Mouse (Mus musculus) Patski (cell line): ENCODE measurements at regions not wholly inside any gene's neighbourhood (a gene's known extent, or its start where the extent isn't known, plus 50 kb on each side); places are given as distances from the start of the nearest gene placed in this dataset.

Experiments
- ATAC-seq: fragments of 100-300 bp; one replicate; pipeline ENCODE4 v1.8.0; 2021
- CTCF ChIA-PET: fragments of 350-600 bp; sonication (Branson Sonifier 250); formaldehyde crosslinking; loops from one replicate; lab custom pipeline; 2022; ENCODE audit warnings: inconsistent platforms; lab: Charles Lee
- POLR2A ChIA-PET: fragments of 350-600 bp; sonication (Branson Sonifier 250); formaldehyde crosslinking; loops from one replicate; lab custom pipeline; 2022; ENCODE audit warnings: antibody characterized with exemption, inconsistent platforms; lab: Charles Lee
- DNase-seq: peaks from one replicate; pipeline ENCODE4 v3.0.0-alpha.2; 2011; ENCODE audit warnings: low read depth, low spot score
- H3K27me3 ChIP-seq: fragments of 371-371 bp; one replicate; pipeline ENCODE4 v1.5.1; 2021
- CTCF ChIP-seq: fragments of 100-300 bp; IDR thresholded peaks from one replicate; pipeline ENCODE4 v1.5.1; 2021
- in situ Hi-C: fragments of 300-500 bp; cut with MboI; formaldehyde crosslinking; loops from 3 replicates; pipeline ENCODE4 v1.11.1; 2018; ENCODE audit warnings: low pct_unique_long_range_greater_than_20kb, mixed read lengths

DNA sequence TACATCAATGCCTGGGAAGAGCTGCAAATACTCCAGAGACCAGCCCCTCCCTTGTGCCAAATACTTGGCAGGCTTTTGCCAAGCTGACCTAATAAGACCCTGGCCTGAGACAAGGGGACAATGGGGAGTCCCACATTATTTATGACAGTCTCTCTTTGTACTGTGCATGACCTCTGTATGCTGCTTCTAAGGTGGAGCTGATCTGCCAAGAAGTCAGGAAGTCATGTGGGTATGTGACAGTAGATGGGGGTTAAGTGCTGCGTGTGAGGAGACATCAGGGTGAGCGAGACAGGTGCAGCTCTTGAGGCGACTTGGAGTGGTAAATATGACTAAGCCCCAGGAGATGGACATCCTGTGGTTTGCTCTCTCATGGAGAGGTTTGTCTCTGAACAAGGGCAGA is 209.1 kb downstream of the 1500009L16Rik start:
- H3K27me3 ChIP-seq, result no peaks in the 10 kb centered on the region
- in situ Hi-C loops, result no loop called here
- TF ChIP-seq CTCF, result no peak
- POLR2A ChIA-PET, result no interaction called here
- CTCF ChIA-PET, result no interaction called here
- DNase-seq (no peak), ATAC-seq (no peak)

DNA sequence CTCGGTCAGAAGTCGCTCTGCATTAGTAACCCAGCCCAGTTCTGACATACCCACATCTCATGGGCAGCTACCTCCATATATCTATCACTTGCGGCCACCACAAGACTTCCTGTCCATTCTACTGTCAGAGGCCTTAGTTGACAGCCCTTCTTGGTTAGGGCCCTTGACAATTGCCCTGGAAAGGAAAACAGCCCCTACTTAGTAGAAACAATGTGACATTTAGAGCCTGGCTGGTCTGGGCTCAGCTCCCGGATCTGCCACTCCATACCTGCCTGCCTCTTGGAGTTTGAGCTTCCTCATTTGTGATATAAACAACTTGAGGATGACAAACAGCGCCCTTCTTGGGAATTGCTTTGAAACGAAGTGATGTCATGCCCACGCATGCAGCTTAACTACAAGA is 210.5 kb downstream of the 1500009L16Rik start:
- ChIA-PET CTCF (interaction anchor here (0.7 to 1.0 kb wide), 3 partner anchors 12 to 95 kb away, joined by 3 to 4 read pairs (median 3); no protein-coding TSS in a partner anchor), POLR2A (no interaction called here)
- no peak for TF ChIP-seq CTCF
- in situ Hi-C loops, result no loop called here
- no peaks in the 10 kb centered on the region for H3K27me3 ChIP-seq
- ATAC-seq (no peak), DNase-seq (no peak)

DNA sequence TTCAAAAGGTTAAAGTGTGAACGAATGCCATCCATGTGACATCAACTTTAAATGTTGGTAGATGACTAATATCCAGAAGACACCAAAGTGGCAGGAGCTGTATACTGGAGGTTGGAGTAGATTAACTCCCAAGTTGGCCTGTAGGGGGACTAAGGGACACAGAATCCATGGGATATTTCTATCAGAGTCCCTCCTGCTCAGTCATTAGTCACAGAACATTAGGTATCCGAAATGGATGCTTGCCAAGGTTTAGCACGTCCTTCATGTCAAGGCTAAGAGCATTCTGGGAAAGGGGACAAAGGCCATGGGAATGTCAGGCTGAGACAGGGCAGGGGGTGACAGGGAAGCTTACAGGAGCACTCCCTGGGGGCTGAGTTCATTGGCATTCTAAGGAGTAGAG is 211.8 kb downstream of the 1500009L16Rik start:
- no peaks in the 10 kb centered on the region for H3K27me3 ChIP-seq
- ChIA-PET POLR2A (no interaction called here), CTCF (interaction anchor here (0.9 to 1.3 kb wide), 3 partner anchors 11 to 41 kb away, joined by 3 to 4 read pairs (median 3); no protein-coding TSS in a partner anchor)
- no peak for ATAC-seq
- peak; percentile 50 for TF ChIP-seq CTCF
- DNase-seq, result no peak
- in situ Hi-C loops, result no loop called here

DNA sequence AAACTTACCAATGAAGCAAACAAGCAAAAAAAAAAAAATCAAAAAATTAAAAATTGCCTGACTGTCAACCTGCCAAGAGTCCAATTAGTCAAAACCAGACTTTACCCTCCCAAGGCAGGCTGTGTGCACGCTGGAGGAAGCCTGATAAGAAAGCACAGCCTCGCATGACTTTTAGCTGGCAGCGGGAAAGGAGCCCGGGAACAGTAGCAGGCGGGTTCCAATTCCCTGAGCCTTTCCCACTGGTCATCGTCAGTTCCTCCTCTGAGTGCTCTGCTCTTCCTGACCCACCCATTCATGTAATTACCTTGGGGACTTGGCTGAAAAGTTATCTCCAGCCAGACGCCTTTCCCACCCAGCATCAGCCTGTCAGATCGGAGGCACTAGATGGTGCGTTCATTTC is 214.5 kb downstream of the 1500009L16Rik start:
- CTCF ChIA-PET, result no interaction called here
- in situ Hi-C loops, result no loop called here
- POLR2A ChIA-PET, result no interaction called here
- no peak for TF ChIP-seq CTCF
- no peaks in the 10 kb centered on the region for H3K27me3 ChIP-seq
- DNase-seq (no peak), ATAC-seq (no peak)

DNA sequence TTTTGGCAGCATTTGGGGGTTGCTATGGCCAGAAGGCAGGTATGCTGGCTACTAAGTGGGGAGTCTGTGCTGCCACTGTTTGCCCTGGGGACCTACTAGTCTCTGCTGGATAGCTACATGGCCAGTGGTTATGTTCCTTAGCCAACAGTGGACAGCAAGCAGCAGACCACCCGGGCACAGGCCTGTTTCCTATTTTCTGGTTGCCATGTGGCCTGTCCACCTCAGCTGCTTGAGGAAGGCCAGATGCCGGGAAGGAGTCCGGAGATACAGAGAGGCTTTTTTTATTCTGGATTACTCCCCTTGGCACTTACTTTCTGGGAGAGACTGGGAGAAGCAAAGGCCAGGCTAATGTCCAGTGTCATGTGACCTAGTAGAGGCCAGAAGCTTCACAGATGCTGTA is 219.4 kb downstream of the 1500009L16Rik start:
- no peaks in the 10 kb centered on the region for H3K27me3 ChIP-seq
- DNase-seq, result no peak
- no peak for TF ChIP-seq CTCF
- CTCF ChIA-PET, result interaction anchor here (1.0 to 1.5 kb wide), 3 partner anchors 10 to 48 kb away, joined by 3 read pairs; no protein-coding TSS in a partner anchor
- ATAC-seq, result no peak
- POLR2A ChIA-PET, result interaction anchor here (0.7 kb wide), 1 partner anchor 16 kb away, joined by 5 read pairs; no protein-coding TSS in a partner anchor
- in situ Hi-C loops, result no loop called here

DNA sequence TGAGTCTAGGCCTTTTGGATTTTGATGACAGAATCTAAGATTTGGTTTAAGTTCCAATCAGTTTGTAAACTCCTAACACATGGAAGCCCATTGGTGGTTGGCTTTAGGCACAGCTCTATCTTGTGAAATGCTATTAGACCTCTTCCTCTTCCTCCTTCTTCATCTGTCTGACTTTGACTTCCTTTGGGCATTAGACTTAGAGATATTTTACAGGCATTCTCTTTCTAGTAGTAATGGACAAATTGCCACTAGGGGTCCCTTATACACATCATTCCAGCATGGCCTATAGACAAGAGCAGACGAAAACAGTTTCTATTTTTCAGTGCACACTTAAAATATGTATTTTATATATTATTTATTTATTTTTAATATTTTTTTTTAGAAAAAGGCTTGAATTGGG is 221.5 kb downstream of the 1500009L16Rik start:
- DNase-seq (no peak), ATAC-seq (no peak)
- no peak for TF ChIP-seq CTCF
- ChIA-PET POLR2A (no interaction called here), CTCF (no interaction called here)
- H3K27me3 ChIP-seq, result no peaks in the 10 kb centered on the region
- in situ Hi-C loops, result no loop called here

DNA sequence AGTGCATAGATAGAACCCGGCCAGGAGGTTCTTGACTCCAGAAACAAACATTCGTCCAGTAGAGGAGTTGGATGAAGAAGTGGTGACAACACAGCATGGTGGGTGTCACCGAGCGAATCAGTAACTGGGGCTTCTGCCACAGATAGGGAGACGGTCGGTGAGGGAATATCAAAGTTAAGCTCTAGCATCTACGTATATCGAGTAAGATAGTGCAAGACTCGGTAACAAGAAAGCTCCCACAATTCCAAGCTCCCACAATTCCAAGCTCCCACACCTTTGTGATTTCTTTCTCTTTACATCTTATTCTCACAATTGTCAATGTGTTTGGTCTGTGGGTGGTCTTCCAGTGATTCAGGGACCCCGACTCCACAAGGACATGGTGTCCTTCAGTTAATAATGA is 222.2 kb downstream of the 1500009L16Rik start:
- no peak for TF ChIP-seq CTCF
- DNase-seq, result no peak
- no peaks in the 10 kb centered on the region for H3K27me3 ChIP-seq
- in situ Hi-C loops, result no loop called here
- ChIA-PET CTCF (interaction anchor here (0.8 to 1.2 kb wide), 3 partner anchors 10 to 16 kb away, joined by 3 read pairs; no protein-coding TSS in a partner anchor), POLR2A (no interaction called here)
- ATAC-seq, result no peak

DNA sequence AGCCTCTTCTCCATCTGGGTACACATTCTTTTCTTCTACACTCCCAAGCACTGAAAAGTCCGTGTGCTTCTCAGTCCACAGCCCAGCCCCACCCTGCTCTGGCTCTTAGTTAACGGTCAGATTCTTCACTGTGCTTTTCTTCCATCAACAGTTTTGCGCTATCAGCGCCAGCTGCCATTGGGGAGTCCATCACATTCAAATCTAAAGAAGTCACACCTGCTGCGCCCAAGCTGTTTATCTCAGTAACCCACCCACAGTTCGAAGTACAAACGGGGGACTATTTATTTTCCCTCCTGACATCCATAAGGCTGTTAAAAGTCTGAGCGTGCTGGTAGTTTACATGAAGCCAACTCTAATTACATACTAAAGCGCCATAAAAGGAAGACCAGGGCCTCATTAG is 222.8 kb downstream of the 1500009L16Rik start:
- in situ Hi-C loops, result no loop called here
- TF ChIP-seq CTCF, result no peak
- no peak for ATAC-seq
- no peak for DNase-seq
- CTCF ChIA-PET, result interaction anchor here (0.8 to 1.2 kb wide), 3 partner anchors 10 to 16 kb away, joined by 3 read pairs; no protein-coding TSS in a partner anchor
- H3K27me3 ChIP-seq, result no peaks in the 10 kb centered on the region
- POLR2A ChIA-PET, result no interaction called here

DNA sequence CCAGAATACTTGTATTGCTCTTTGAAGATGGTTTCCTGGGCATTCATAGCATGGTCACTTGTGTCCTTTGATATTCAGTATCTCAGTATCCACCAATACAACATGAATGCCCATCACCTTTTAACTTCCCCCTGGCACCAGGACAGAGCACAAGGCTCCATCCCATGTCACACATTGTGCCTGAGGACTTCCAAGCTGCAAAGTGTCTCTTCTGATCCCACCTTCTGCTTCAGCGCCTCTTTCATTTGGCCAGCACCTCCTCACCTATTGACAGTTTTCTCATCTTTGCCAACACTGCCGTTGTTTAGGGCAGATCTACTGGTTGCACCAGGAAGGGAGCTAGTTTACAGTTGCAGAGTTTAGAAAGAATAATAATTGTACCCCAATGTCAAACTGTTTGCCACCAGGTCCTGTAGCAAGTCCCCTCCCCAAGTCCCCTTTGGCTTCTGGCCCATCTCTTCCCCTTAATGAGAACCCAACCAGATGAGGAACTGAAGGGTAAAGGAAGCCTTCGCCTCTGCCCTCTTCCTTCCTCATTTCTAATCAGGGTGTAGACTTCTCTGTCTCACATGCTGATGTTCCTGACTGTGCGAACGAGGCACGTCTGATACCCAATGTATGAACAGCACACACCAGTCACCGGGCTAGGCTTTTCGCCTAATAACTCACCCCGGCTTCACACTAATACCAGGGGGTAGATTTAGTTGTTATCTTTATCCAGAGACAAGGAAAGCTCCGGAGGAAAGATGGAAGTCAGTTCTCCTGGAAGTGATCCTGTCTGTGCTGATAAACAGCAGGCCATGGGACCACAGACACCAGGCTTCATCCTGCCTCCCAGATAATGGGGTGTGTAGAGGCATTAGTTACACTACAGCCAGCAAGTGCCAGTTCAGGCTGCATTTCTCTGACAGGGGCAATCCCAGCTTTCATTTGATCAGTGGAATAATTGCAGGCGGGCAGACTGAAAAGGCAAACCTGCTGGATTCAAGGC is 223.8 kb downstream of the 1500009L16Rik start:
- no peak for TF ChIP-seq CTCF
- ATAC-seq, result no peak
- POLR2A ChIA-PET, result no interaction called here
- no peak for DNase-seq
- in situ Hi-C loops, result no loop called here
- CTCF ChIA-PET, result no interaction called here
- no peaks in the 10 kb centered on the region for H3K27me3 ChIP-seq

DNA sequence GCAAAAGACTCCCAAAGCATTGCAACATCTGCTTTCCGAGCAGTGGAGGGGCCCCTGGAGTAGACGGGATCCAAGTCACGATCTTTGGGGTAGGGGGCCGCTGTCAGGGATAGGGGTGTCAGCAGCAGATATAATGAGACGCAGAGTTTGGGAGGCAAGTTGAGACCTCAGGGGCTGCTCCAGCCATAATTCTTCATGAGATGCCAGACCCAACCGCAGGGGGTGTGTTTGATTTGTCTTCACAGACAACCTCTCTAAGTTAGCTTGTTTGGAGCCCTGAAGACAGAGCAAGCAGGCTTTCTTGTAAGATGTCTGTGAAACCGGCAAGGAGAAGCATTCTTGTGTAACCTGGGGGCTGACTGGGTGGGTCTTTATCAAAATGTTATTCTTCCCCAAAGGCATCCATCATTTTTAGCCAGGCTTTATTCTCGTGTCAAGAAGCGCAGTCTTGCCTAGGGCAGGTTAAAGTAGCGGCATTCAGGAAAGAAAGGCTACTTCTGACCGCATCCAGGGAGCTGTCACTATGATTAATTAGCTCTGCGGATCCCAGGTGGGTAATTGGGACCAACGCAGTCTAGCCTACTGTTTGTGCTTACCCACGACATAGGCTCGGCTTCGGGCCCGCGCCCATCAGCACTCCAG is 234.6 kb downstream of the 1500009L16Rik start:
- CTCF ChIA-PET, result no interaction called here
- POLR2A ChIA-PET, result no interaction called here
- ATAC-seq (no peak), DNase-seq (no peak)
- in situ Hi-C loops, result no loop called here
- no peaks in the 10 kb centered on the region for H3K27me3 ChIP-seq
- TF ChIP-seq CTCF, result no peak
